Mouse (Mus musculus): ENCODE data around the gene Slc4a1.

Slc4a1 gene

GRCm38 (mm10) chr11:102376196-102376835 lies 10.3 kb upstream of the Slc4a1 start:
- in situ Hi-C loops (cut with MboI, MseI) = no loop called here

GRCm38 (mm10) chr11:102375196-102376173 lies 9.5 kb upstream of the Slc4a1 start:
- in situ Hi-C loops (cut with MboI, MseI) = no loop called here

- in situ Hi-C loops (cut with MboI, MseI) = loop anchor here in 1 of 2 experiments (5.0 kb wide), 1 partner anchor 42 kb away; no protein-coding TSS in a partner anchor
Observed at GRCm38 (mm10) chr11:102374108-102374725, 8.2 kb upstream of the Slc4a1 start.

GRCm38 (mm10) chr11:102373646-102374045 lies 7.6 kb upstream of the Slc4a1 start:
- in situ Hi-C loops (cut with MboI, MseI) = loop anchor here in 1 of 2 experiments (5.0 kb wide), 1 partner anchor 41 kb away; no protein-coding TSS in a partner anchor

GRCm38 (mm10) chr11:102372936-102373335 lies 6.9 kb upstream of the Slc4a1 start:
- in situ Hi-C loops (cut with MboI, MseI) = loop anchor here in 1 of 2 experiments (5.0 kb wide), 1 partner anchor 41 kb away; no protein-coding TSS in a partner anchor

- in situ Hi-C loops (cut with MboI, MseI) = loop anchor here in 1 of 2 experiments (5.0 kb wide), 1 partner anchor 40 kb away; no protein-coding TSS in a partner anchor
Observed at GRCm38 (mm10) chr11:102371926-102372685, 6.1 kb upstream of the Slc4a1 start.

GRCm38 (mm10) chr11:102370285-102370684 lies 4.3 kb upstream of the Slc4a1 start:
- in situ Hi-C loops (cut with MboI, MseI) = loop anchor here in 1 of 2 experiments (5.0 kb wide), 1 partner anchor 38 kb away; no protein-coding TSS in a partner anchor

GRCm38 (mm10) chr11:102369263-102369662 lies 3.3 kb upstream of the Slc4a1 start:
- in situ Hi-C loops (cut with MboI, MseI) = no loop called here

- in situ Hi-C loops (cut with MboI, MseI) = no loop called here
Observed at GRCm38 (mm10) chr11:102368347-102368746, 2.3 kb upstream of the Slc4a1 start.

- in situ Hi-C loops (cut with MboI, MseI) = no loop called here
Observed at GRCm38 (mm10) chr11:102367504-102368280, 1.7 kb upstream of the Slc4a1 start.

GRCm38 (mm10) chr11:102365699-102366098 lies 304 bp downstream of the Slc4a1 start:
- in situ Hi-C loops (cut with MboI, MseI) = no loop called here

GRCm38 (mm10) chr11:102364570-102365371 lies 1.2 kb downstream of the Slc4a1 start:
- in situ Hi-C loops (cut with MboI, MseI) = no loop called here

GRCm38 (mm10) chr11:102363623-102364022 lies 2.4 kb downstream of the Slc4a1 start:
- in situ Hi-C loops (cut with MboI, MseI) = no loop called here

GRCm38 (mm10) chr11:102361776-102362495 lies 4.1 kb downstream of the Slc4a1 start:
- in situ Hi-C loops (cut with MboI, MseI) = no loop called here

GRCm38 (mm10) chr11:102358365-102358764 lies 7.6 kb downstream of the Slc4a1 start:
- in situ Hi-C loops (cut with MboI, MseI) = no loop called here

GRCm38 (mm10) chr11:102356636-102357350 lies 9.2 kb downstream of the Slc4a1 start:
- in situ Hi-C loops (cut with MboI, MseI) = no loop called here

GRCm38 (mm10) chr11:102356190-102356589 lies 9.8 kb downstream of the Slc4a1 start:
- in situ Hi-C loops (cut with MboI, MseI) = no loop called here

- in situ Hi-C loops (cut with MboI, MseI) = no loop called here
Observed at GRCm38 (mm10) chr11:102355501-102355900, 10.5 kb downstream of the Slc4a1 start.

Measured in T-helper 17 cell (primary cell).